Mouse (Mus musculus) stomach, postnatal 0 days (tissue): ENCODE data around the gene Zfp85.
"Not testable (repeated sequence)": the region's sequence is repeated elsewhere in the genome, so short reads cannot be mapped to it uniquely, and the experiment has no call there.

Experiments used
- CTCF ChIP-seq: IDR thresholded peaks from 2 replicates; pipeline ENCODE4 v1.5.1; 2016; ENCODE audit warnings: antibody characterized with exemption, low read depth, mild to moderate bottlenecking, moderate library complexity
- EP300 ChIP-seq: optimal IDR thresholded peaks from 2 replicates; pipeline ENCODE3; 2016; ENCODE audit warnings: antibody characterized with exemption

DNA sequence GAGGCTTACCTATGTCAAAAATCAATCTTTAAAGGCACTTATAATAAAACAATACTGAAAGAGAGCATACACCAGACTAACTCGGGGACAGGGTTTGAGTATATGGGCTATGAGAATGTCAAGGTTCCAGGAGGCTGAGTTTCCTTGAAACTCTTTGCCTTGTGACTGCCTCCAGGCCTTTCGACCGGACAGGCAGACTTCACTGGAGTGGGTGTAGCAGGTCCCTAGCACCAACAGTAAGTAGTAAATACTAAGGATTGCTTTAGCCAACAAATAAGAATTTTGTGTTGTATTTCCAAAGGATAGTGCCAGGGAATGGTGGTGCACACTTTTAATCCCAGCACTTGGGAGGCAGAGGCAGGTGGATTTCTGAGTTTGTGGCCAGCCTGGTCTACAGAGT lies 44.1 kb upstream of the Zfp85 start:
- TF ChIP-seq CTCF, EP300: not testable (repeated sequence)
